Mouse (Mus musculus) telencephalon, adult 2 months (tissue): ENCODE results near the gene Acaa1a.
"Not testable (repeated sequence)": the region's sequence is repeated elsewhere in the genome, so short reads cannot be mapped to it uniquely, and the experiment has no call there.

Experiments used
- DNase-seq: peaks from one replicate; pipeline ENCODE4 v3.0.0-alpha.2; 2011; ENCODE audit warnings: low read depth, low spot score

Gene Acaa1a

GRCm38 (mm10) chr9:119339106-119339505 is 370 bp upstream of the Acaa1a start:
- no peak for DNase-seq

- DNase-seq = no peak
Measured at GRCm38 (mm10) chr9:119340212-119340580, 720 bp downstream of the Acaa1a start.

- DNase-seq = peak; percentile 99
Measured at GRCm38 (mm10) chr9:119340909-119341816, 1.7 kb downstream of the Acaa1a start, which contains the start of gene Myd88. Gene Myd88 (minus strand): TSS chr9:119341411.

- DNase-seq = no peak
Measured at GRCm38 (mm10) chr9:119342728-119343127, 3.3 kb downstream of the Acaa1a start.

- DNase-seq = no peak
Measured at GRCm38 (mm10) chr9:119346376-119346775, 6.9 kb downstream of the Acaa1a start.

- DNase-seq = no peak
Measured at GRCm38 (mm10) chr9:119350531-119350930, 11.1 kb downstream of the Acaa1a start.

- DNase-seq = no peak
Measured at GRCm38 (mm10) chr9:119350947-119351705, 11.7 kb downstream of the Acaa1a start.

GRCm38 (mm10) chr9:119352060-119352459 is 12.6 kb downstream of the Acaa1a start:
- no peak for DNase-seq

GRCm38 (mm10) chr9:119353926-119354325 is 14.4 kb downstream of the Acaa1a start:
- no peak for DNase-seq

GRCm38 (mm10) chr9:119355943-119356342 is 16.5 kb downstream of the Acaa1a start:
- no peak for DNase-seq

GRCm38 (mm10) chr9:119357331-119358057 is 18.0 kb downstream of the Acaa1a start, which contains the start of gene Xylb:
Gene Xylb (plus strand): TSS chr9:119357381.
- peak; percentile 52 for DNase-seq

- DNase-seq = no peak
Measured at GRCm38 (mm10) chr9:119358058-119358429, 18.6 kb downstream of the Acaa1a start.

- DNase-seq = no peak
Measured at GRCm38 (mm10) chr9:119361416-119361815, 21.9 kb downstream of the Acaa1a start.

GRCm38 (mm10) chr9:119363229-119363628 is 23.8 kb downstream of the Acaa1a start:
- DNase-seq = no peak

GRCm38 (mm10) chr9:119365284-119365683 is 25.8 kb downstream of the Acaa1a start, which contains the start of gene Slc22a14:
Gene Slc22a14 (minus strand): TSS chr9:119365553.
- DNase-seq = peak; percentile 28

- no peak for DNase-seq
Measured at GRCm38 (mm10) chr9:119368367-119368766, 28.9 kb downstream of the Acaa1a start.

- not testable (repeated sequence) for DNase-seq
Measured at GRCm38 (mm10) chr9:119370770-119371169, 31.3 kb downstream of the Acaa1a start.

- no peak for DNase-seq
Measured at GRCm38 (mm10) chr9:119371251-119371650, 31.8 kb downstream of the Acaa1a start.

GRCm38 (mm10) chr9:119375008-119375407 is 35.5 kb downstream of the Acaa1a start:
- DNase-seq = no peak

- DNase-seq = no peak
Measured at GRCm38 (mm10) chr9:119375556-119375955, 36.1 kb downstream of the Acaa1a start.

- no peak for DNase-seq
Measured at GRCm38 (mm10) chr9:119378231-119378630, 38.8 kb downstream of the Acaa1a start.

- no peak for DNase-seq
Measured at GRCm38 (mm10) chr9:119382603-119383002, 43.1 kb downstream of the Acaa1a start.
